Mouse (Mus musculus) effector memory CD4-positive, alpha-beta T cell, adult 5 months (primary cell): Measurements from ENCODE around the gene Mtrex. TPM values are rescaled to one million over a fixed set of nuclear protein-coding genes. Genes with fewer than 3 reads are reported as not detected.

Experiments used
- polyA plus RNA-seq: library from polyadenylated mRNA; unstranded; fragments of 100-300 nt; shearing (Covaris generic); gene quantifications from one replicate; pipeline ENCODE4 v1.2.1, GENCODE M21; 2017

Gene Mtrex
- polyA plus RNA-seq: 68.2 TPM

DNA sequence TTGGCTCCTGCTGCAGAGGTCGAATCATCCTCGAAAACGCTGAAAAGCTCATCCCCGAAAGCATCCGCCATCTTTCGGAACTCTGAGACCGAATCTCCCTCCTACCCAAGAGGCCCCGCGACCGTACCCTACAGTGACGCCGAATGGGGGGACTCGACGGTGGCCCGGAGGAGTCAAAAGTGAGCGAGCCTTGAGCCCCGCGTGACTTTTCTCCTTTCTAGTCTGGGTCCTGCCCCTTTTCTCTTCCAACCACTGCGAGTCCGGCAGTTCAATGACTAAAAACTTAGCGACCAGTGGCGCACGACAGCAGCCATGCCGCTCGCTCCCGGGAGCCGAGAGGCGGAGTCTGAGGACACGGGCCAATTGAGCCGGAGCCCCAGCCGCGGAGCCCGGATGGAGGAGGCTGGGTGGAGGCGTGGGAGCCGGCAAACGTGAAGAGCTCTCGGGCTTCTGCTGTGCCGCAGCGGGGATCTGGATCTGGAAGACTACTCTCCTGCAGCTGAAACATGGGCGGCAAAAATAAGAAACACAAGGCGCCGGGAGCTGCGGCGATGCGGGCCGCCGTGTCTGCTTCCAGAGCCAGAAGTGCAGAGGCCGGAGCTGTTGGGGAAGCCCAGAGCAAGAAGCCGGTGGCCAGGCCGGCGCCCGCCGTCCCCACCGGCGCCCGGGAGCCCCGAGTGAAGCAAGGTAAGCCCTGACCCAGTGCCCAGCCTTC lies at the start of gene Mtrex, which contains the start of gene Dhx29:
Gene Mtrex (minus strand): TSS at position 112 of the 715 bp plus-strand sequence.
Gene Dhx29 (plus strand): TSS at position 168 of the 715 bp plus-strand sequence.

Other genes with a start within 250 kb of the Mtrex start
- gene Plpp1, start 126.6 kb downstream of the Mtrex start, polyA plus RNA-seq: 0.64 TPM
- gene Dhx29, start 56 bp upstream of the Mtrex start, polyA plus RNA-seq: 20.8 TPM
- gene Ccno, start 60.4 kb upstream of the Mtrex start, polyA plus RNA-seq: 2.2 TPM
- not detected for gene Mcidas, start 66.4 kb upstream of the Mtrex start, polyA plus RNA-seq
- not detected for gene Cdc20b, start 107.7 kb upstream of the Mtrex start, polyA plus RNA-seq
- gene Gpx8, start 119.0 kb upstream of the Mtrex start, polyA plus RNA-seq: not detected
- gene Gzma, start 173.6 kb upstream of the Mtrex start, polyA plus RNA-seq: 1.2 TPM